9 mouse cellular contexts compared by ENCODE assay signal in genomic region chr3:9520728-9521054, GRCm38 (mm10).
A peak's percentile ranks its signal among the peaks of the same experiment; 100 is the strongest.
DNase-seq lines count a peak whose midpoint lies in the region; ATAC-seq and TF ChIP-seq lines count a peak whose summit lies in the region.
"Had no signal": no experiment of that assay in that cellular context is flagged by ENCODE, and none has a peak within 500 bp of the region (broad histone marks: within the 10 kb centered on the region; RNA-seq: fewer than 3 reads in every experiment).

No protein-coding gene starts in this region.

- peaks cover 65% of the 10 kb centered on the region for H3K4me1 ChIP-seq in embryonic facial prominence, embryonic 12.5 days
- H3K4me1 ChIP-seq in hindbrain, embryonic 16.5 days (ENCODE audit: control insufficient read depth, insufficient read depth, low read depth, low read length) = peaks cover 31% of the 10 kb centered on the region
- peaks cover 37% of the 10 kb centered on the region for H3K4me1 ChIP-seq in neural tube, embryonic 12.5 days

- no peak overlapping the region for H3K4me3 ChIP-seq in layer of hippocampus, adult 2 months
- no peak overlapping the region for H3K4me3 ChIP-seq in embryonic facial prominence, embryonic 12.5 days
- no peak overlapping the region for H3K4me3 ChIP-seq in hindbrain, embryonic 16.5 days (ENCODE audit: low read length)
- no peak overlapping the region for H3K4me3 ChIP-seq in neural tube, embryonic 12.5 days
- H3K4me3 ChIP-seq: megakaryocyte, embryonic 14.5 days had no signal

- no peaks in the 10 kb centered on the region for H3K36me3 ChIP-seq in embryonic facial prominence, embryonic 12.5 days
- H3K36me3 ChIP-seq in hindbrain, embryonic 16.5 days (ENCODE audit: control insufficient read depth, insufficient read depth, low read length) = no peaks in the 10 kb centered on the region
- no peaks in the 10 kb centered on the region for H3K36me3 ChIP-seq in neural tube, embryonic 12.5 days

- no peak for DNase-seq in layer of hippocampus, adult 2 months (ENCODE audit: low spot score in 2 of 2)
- no peak for DNase-seq in layer of hippocampus, postnatal 36 days
- no peak for DNase-seq in frontal cortex, postnatal 25 days (ENCODE audit: low spot score in 2 of 2)
- DNase-seq in thymus, postnatal 10 days (ENCODE audit: low spot score in 2 of 2) = no peak
- DNase-seq in layer of hippocampus, adult 9-11 months = no peak

- H3K27ac ChIP-seq in layer of hippocampus, adult 2 months = peak overlapping the region; percentile 66; the same call in 1 of the 2 replicates
- H3K27ac ChIP-seq in embryonic facial prominence, embryonic 12.5 days = peak overlapping the region; percentile 84
- peak overlapping the region; percentile 71 for H3K27ac ChIP-seq in hindbrain, embryonic 16.5 days (ENCODE audit: low read depth, low read length)
- no peak overlapping the region for H3K27ac ChIP-seq in neural tube, embryonic 12.5 days

- no peak overlapping the region for H3K9ac ChIP-seq in embryonic facial prominence, embryonic 12.5 days
- no peak overlapping the region for H3K9ac ChIP-seq in hindbrain, embryonic 16.5 days (ENCODE audit: low read depth, low read length)
- H3K9ac ChIP-seq in neural tube, embryonic 12.5 days = no peak overlapping the region

- WGBS in embryonic facial prominence, embryonic 12.5 days = 35% methylated on average over 7 of the region's 7 CpGs
- WGBS in hindbrain, embryonic 16.5 days = 35% methylated on average over 7 of the region's 7 CpGs
- WGBS in neural tube, embryonic 12.5 days = 47% methylated on average over 7 of the region's 7 CpGs

- no peak for TF ChIP-seq CTCF in layer of hippocampus, adult 2 months (conservative IDR thresholded peaks at IDR 0.05)

- H3K27me3 ChIP-seq in embryonic facial prominence, embryonic 12.5 days = no peaks in the 10 kb centered on the region
- no peaks in the 10 kb centered on the region for H3K27me3 ChIP-seq in hindbrain, embryonic 16.5 days (replicated peaks; ENCODE audit: control insufficient read depth, insufficient read depth, low read length)
- no peaks in the 10 kb centered on the region for H3K27me3 ChIP-seq in neural tube, embryonic 12.5 days (replicated peaks)
- H3K27me3 ChIP-seq: megakaryocyte, embryonic 14.5 days had no signal

- no peak; the same call in 1 of the 2 replicates for ATAC-seq in embryonic facial prominence, embryonic 12.5 days (ENCODE audit: insufficient number of reproducible peaks, insufficient read depth, low FRiP score, low TSS enrichment)
- no peak for ATAC-seq in hindbrain, embryonic 16.5 days
- ATAC-seq in neural tube, embryonic 12.5 days (ENCODE audit: low FRiP score, low read depth) = no peak

- no peaks in the 10 kb centered on the region for H3K9me3 ChIP-seq in embryonic facial prominence, embryonic 12.5 days
- H3K9me3 ChIP-seq in hindbrain, embryonic 16.5 days (ENCODE audit: control insufficient read depth, low read length) = no peaks in the 10 kb centered on the region
- no peaks in the 10 kb centered on the region for H3K9me3 ChIP-seq in neural tube, embryonic 12.5 days
- H3K9me3 ChIP-seq: megakaryocyte, embryonic 14.5 days had no signal

- peak overlapping the region; percentile 26 for H3K4me2 ChIP-seq in embryonic facial prominence, embryonic 12.5 days (replicated peaks)
- H3K4me2 ChIP-seq in hindbrain, embryonic 16.5 days (ENCODE audit: low read length) = no peak overlapping the region; the same call in 1 of the 2 replicates
- H3K4me2 ChIP-seq in neural tube, embryonic 12.5 days (replicated peaks) = 0 out of 2 replicates have a peak overlapping the region, but pooled peaks have one; percentile 37
